Mouse (Mus musculus) embryo, embryonic 10 days (tissue): ENCODE data around the gene Gucy2d.

Experiments
- DNase-seq: peaks from one replicate; pipeline ENCODE4 v3.0.0-alpha.2; 2015; ENCODE audit warnings: low spot score

Gene Gucy2d

DNA sequence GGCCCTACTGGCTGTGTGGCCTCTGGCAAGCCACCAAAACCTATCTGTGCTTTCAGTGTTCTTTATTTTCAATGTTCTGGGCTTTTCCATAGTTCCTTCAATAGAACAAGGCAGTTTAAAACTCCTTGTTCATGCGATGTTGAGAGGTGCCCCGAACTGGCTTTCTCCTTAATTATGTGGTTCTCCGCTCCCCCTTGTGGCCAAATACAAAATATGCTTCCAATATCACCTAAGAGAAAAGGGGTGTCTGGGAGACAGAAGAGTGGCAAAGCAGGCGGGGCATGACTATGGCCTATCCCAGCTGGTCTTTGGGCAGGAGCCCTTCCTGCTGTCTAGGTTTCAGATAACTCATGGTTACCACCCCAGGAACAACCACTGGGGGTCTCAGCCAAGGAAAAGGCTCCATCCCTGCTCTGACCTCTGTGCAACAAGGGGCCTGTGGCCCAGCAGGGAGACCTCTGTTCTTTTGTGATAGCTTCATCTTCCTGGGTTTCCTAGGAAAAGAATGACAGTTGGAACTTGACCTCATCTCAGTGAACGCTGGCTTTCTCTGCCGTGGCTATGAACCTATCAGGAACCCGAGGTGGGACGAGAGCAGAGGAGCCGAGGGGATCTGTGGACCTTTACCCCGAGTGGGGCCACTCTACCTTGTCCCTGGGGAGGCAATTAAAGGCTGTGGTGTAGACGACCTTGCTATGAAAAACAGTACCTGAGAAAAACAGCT is 7.5 kb downstream of the Gucy2d start:
- peak; percentile 78 for DNase-seq

DNA sequence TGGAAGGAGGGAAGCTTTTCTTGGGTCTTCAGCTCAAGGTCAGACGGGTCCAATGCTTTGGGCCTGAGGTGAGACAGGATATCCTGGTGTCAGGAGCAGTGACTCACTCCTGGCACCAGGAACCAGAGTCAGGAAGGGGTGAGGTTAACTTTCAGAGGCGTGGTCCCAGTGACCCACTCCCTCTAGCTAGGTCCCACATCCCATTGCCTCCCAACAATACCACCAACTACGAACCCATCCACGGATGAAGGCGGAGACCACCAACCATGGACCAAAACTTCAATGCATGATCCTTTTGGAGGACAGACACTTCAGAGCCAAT is 8.1 kb downstream of the Gucy2d start:
- no peak for DNase-seq

DNA sequence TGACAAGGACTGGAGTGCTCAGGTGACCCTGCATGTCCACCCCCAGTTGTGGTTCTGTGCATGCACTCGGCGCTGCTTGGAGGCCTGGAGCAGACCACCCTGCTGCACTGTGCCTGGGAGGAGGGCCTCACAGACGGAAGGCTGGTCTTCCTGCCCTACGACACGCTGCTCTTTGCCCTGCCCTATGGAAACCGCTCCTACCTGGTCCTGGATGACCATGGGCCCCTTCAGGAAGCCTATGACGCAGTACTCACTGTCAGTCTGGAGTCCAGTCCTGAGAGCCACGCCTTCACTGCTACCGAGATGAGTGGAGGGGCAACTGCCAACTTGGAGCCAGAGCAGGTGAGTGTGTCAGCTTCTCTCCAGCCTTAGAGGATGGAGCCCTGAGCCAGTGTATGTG is 9.5 kb downstream of the Gucy2d start:
- DNase-seq: no peak

DNA sequence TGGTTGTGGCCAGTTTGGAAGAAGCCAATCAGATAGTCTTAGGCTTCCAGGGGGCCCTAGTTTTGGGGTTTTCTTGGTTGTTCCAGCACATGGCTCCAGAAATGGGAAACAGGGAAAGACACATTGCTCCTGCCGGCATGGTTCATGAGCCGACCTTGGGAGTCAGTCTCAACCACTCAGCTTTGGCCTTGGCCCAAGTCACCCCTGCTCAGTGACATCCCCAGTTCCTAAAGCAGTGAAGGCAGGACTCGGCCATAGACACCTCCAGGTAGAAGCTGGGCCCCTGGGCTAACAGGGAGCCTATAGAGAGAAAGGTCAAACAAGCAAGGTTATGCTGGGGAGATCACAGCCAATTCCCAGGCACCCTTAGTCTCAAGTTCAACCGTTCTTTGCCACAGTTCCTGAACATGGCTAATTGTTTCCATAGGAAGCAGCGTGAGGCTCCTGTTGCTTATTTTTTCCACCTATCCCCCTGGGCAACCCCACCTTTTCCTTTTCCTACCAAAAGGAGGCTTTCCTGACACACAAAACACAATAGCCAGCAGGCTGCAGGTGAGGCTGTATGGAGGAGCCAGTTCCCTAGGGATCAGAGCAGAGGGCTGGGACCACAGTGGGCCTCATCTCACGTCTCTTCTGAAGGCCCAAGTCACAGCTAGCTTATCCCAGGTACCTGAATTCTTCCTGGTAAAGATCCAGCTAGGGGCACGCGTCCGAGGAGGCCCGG is 14.3 kb downstream of the Gucy2d start:
- no peak for DNase-seq

DNA sequence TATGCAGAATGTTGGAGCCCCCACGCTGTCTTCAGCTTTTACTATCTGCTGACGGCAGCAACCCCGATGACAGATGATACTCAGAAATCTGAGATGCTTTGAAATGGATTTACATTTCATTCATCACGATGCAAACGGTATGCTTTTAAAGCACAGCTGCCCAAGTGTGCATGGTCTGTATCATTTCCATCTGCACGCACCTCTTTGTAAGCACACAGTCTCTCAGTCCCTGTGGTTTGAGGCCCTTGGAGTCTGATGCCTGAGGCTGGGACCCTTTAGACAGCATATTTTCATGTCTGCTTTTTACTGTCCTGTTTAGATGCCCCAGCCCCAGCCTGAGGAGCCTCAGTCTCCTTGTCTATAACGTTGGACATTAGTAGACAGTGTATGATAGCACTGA is 20.1 kb downstream of the Gucy2d start:
- DNase-seq: no peak

- DNase-seq: no peak
Observed at GRCm38 (mm10) chr7:98469089-98469488, 28.9 kb downstream of the Gucy2d start.

- no peak for DNase-seq
Observed at GRCm38 (mm10) chr7:98472529-98472928, 32.3 kb downstream of the Gucy2d start.

DNA sequence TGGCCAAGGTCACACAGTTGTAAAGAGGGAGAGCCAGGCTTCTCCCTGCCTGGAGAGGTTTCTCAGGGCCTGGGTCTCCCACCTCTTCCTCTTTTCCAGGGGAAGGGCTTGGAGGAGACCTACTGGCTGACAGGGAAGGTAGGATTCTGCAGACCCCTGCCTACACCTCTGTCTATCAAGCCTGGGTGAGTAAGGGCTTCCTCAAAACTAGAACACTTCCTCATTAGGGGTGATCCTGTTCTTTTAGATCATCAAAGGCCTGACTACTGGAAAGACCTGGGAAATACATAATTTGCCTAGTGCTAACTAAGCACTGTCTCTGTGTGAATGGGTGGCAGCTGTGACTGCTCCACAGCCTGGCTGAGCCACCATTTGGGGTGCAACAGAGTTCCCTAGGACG is 34.3 kb downstream of the Gucy2d start:
- DNase-seq: no peak

DNA sequence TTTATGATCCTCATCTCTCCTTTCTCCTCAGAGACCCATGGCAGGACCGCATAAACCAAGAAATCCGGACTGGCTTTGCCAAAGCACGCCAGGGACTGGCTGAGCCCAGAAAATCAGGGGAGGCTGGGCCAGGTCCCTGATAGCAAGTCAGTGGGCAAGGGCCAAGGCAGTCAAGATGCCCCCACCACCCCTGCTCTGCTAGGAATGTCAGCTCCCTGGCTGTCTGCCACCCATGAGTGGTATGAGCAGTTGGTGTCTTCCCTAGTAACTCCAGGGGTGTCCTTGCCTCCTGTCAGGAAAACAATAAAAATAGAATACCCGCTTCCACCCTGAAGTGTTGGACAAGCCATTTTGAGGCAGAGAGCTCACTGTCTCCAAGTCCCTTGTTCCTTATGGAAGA is 36.9 kb downstream of the Gucy2d start:
- no peak for DNase-seq

- DNase-seq: no peak
Observed at GRCm38 (mm10) chr7:98480481-98480880, 40.3 kb downstream of the Gucy2d start.

GRCm38 (mm10) chr7:98481066-98481734 is 41.0 kb downstream of the Gucy2d start:
- peak; percentile 94 for DNase-seq

- DNase-seq: no peak
Observed at GRCm38 (mm10) chr7:98481861-98482260, 41.6 kb downstream of the Gucy2d start.

GRCm38 (mm10) chr7:98482551-98483267 is 42.5 kb downstream of the Gucy2d start:
- DNase-seq: no peak

DNA sequence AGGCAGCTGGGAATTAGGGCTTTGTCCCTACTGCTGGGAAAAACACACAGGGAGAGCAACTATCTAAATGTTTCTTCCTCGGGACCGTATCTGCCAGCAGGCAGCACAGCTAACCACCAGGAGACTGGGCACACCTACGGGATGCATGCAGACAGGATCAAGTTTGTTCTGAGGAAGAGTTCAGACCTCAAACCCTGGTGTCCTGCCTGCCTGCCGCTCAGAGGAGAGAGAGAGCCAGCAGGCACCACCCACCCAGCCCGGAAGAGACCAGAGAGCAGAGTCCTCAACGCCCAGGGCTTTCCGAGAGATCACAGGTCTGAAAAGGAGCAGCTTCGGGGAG is 43.0 kb downstream of the Gucy2d start:
- no peak for DNase-seq

DNA sequence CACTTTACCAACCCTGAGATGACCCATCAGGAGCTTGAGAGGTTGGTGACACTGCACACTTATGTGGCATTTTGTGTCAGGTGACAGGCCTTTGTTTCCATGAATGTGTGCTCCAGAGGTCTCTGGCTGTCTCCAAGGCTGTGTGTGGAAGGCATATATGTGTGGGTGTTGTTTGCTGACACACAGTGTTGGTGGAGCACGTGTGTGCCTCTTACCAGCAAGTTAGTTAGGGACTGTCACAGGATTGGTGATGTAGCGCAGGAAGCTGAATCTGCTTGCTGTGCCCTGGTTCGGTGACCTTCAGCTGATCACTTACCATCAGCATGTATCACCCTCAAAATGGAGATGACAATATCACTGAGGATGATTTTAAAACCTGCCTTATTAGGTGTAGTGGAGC is 44.7 kb downstream of the Gucy2d start:
- DNase-seq: no peak

- DNase-seq: no peak
Observed at GRCm38 (mm10) chr7:98485508-98485907, 45.3 kb downstream of the Gucy2d start.

DNA sequence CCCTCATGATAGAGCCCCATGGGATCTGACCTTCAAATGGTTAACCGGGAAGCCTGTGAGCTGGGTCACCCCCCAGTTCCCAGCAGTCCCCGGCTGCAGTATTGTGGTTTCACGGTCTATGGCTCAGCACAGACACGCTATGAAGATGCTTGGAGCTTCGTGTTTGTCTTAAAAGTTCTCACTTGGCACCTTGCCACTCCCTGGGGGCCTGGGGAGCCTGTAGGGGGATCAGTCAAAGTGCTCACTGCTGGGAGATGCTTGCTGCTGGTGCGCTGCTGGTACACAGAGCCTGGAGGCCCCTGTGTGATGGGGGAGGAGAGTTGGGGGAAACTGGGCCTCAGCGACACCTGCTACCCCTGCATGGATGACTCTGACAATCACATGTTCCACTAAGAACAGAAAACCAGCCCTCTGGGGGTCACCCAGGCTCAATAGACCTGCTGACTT is 46.3 kb downstream of the Gucy2d start:
- DNase-seq: no peak

- DNase-seq: no peak
Observed at GRCm38 (mm10) chr7:98487202-98487980, 47.2 kb downstream of the Gucy2d start.

- no peak for DNase-seq
Observed at GRCm38 (mm10) chr7:98488398-98489130, 48.3 kb downstream of the Gucy2d start.

- DNase-seq: no peak
Observed at GRCm38 (mm10) chr7:98489131-98489530, 48.9 kb downstream of the Gucy2d start, which contains the start of gene Lrrc32. TSS of gene Lrrc32 (plus strand) at chr7:98489283.

- DNase-seq: peak; percentile 82
Observed at GRCm38 (mm10) chr7:98489623-98490084, 49.4 kb downstream of the Gucy2d start.
